Mouse (Mus musculus) lung, adult 2 months (tissue): ENCODE data around the gene Asphd2.

Source experiments
- CTCF ChIP-seq: fragments of 200-500 bp; IDR thresholded peaks from 2 replicates; pipeline ENCODE4 v1.5.1; 2011; ENCODE audit warnings: mild to moderate bottlenecking, low read length, control low read depth; ENCODE audit not compliant: insufficient read depth
- POLR2A ChIP-seq: fragments of 200-500 bp; IDR thresholded peaks from 2 replicates; pipeline ENCODE4 v1.6.1; 2011; ENCODE audit warnings: low read depth, mild to moderate bottlenecking, control low read depth, low read length, borderline replicate concordance; ENCODE audit errors: extremely low read depth

GRCm38 (mm10) chr5:112428944-112429343 lies 34.3 kb upstream of the Asphd2 start:
- TF ChIP-seq CTCF, result peak; percentile 57
- no peak for TF ChIP-seq POLR2A
